Mouse (Mus musculus) thymus, adult 2 months (tissue): ENCODE data around the gene Gm13083. TPM values are rescaled to one million over a fixed set of nuclear protein-coding genes. Genes with fewer than 3 reads are reported as not detected.
"Not testable (repeated sequence)": the region's sequence is repeated elsewhere in the genome, so short reads cannot be mapped to it uniquely, and the experiment has no call there.

Experiments used
- DNase-seq: peaks from one replicate; pipeline ENCODE4 v3.0.0; 2021
- H3K27ac ChIP-seq: fragments of 200-500 bp; 2 replicates; pipeline ENCODE4 v1.5.1; 2012; ENCODE audit warnings: low read length, control low read depth; ENCODE audit not compliant: control insufficient read depth, insufficient read depth
- H3K27me3 ChIP-seq: fragments of 200-500 bp; 2 replicates; pipeline ENCODE4 v1.6.1; 2012; ENCODE audit warnings: mild to moderate bottlenecking, low read length, moderate library complexity, mixed read lengths; ENCODE audit not compliant: control insufficient read depth, insufficient read depth
- H3K36me3 ChIP-seq: fragments of 200-500 bp; 2 replicates; pipeline ENCODE4 v1.6.1; 2012; ENCODE audit warnings: mild to moderate bottlenecking, low read length, moderate library complexity; ENCODE audit not compliant: control insufficient read depth, insufficient read depth
- H3K4me1 ChIP-seq: fragments of 200-500 bp; replicated peaks from 2 replicates; pipeline ENCODE4 v1.6.1; 2012; ENCODE audit warnings: low read length; ENCODE audit not compliant: control insufficient read depth, insufficient read depth
- H3K4me3 ChIP-seq: fragments of 200-500 bp; 2 replicates; pipeline ENCODE4 v1.5.1; 2012; ENCODE audit warnings: mild to moderate bottlenecking, low read length, control low read depth, moderate library complexity; ENCODE audit not compliant: control insufficient read depth, insufficient read depth
- whole genome bisulfite sequencing: fragments of 180-500 bp; shearing (Covaris S2); methylation state at CpG from one replicate; pipeline ENCODE4 v1.1.7; 2018; 5-methylcytosine and 5-hydroxymethylcytosine counted together
- polyA plus RNA-seq: library from polyadenylated mRNA; depleted of rRNA; stranded (reverse); fragments of >200 nt; gene quantifications from 2 replicates; pipeline ENCODE4 v1.2.3, GENCODE M21; 2012; rRNA removed

Gene Gm13083
- polyA plus RNA-seq: not detected in 2 replicates

DNA sequence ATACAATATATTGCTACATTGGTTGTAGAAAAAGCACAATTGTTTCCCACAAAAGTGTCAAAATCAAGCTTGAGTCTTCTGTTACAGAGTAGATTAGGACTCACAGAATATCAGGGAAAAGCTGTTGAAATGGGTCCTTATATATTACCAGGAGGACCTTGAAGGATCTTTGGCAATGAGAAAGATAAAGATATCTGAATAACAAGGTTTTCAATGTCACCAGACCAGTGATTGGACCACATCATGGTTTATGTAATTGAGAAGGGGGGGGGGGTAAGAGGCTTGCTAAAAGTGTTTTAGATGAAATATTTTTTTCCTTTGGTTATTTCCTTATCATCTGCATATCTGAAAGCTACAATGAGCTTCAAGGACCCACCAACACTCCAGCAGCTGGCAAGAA is at the start of gene Gm13083:
Gm13083 (plus strand) TSS at position 301 of the 400 bp plus-strand sequence.
- H3K27me3 ChIP-seq, H3K4me1 ChIP-seq, DNase-seq, H3K27ac ChIP-seq, H3K4me3 ChIP-seq, H3K36me3 ChIP-seq: not testable (repeated sequence)

DNA sequence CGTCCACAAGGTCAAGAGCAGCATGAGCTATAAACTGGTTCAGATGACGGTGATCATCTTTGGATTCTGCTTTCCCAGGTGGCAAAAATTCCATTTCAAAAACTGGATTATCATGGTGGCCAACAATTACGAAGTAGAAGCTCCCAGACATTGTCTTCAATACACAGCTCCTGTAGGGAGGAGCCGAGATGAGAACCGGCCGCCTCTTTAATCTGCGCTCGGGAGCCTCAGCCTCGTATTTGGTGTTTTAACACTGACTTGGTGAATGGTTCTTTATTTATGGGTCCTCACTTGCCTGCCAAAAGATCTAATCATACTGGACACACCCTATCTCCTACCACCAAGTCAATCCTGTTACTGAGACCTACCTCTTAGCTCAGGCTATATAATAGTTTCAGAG is 2.9 kb upstream of the Gm13083 start:
- 85% methylated on average over 9 of the region's 9 CpGs for WGBS
- H3K4me3 ChIP-seq, H3K27ac ChIP-seq, H3K4me1 ChIP-seq, H3K36me3 ChIP-seq, H3K27me3 ChIP-seq, DNase-seq: not testable (repeated sequence)

- H3K4me3 ChIP-seq, H3K27ac ChIP-seq, H3K27me3 ChIP-seq, H3K36me3 ChIP-seq, DNase-seq, H3K4me1 ChIP-seq: not testable (repeated sequence)
- 85% methylated on average over 4 of the region's 4 CpGs for WGBS
Measured at GRCm38 (mm10) chr4:143618101-143618500, 3.3 kb downstream of the Gm13083 start.

GRCm38 (mm10) chr4:143657146-143657545 is 42.3 kb downstream of the Gm13083 start, which contains the start of gene Gm13088:
TSS of gene Gm13088 (minus strand) at chr4:143657246.
- not testable (repeated sequence) for DNase-seq, H3K27ac ChIP-seq, H3K27me3 ChIP-seq, H3K4me3 ChIP-seq, H3K36me3 ChIP-seq, H3K4me1 ChIP-seq

Other genes starting within 250 kb of the Gm13083 start
- gene Pramel1, start 220.6 kb upstream of the Gm13083 start, polyA plus RNA-seq: not detected in 2 replicates
- gene Pramef8, start 202.6 kb upstream of the Gm13083 start, polyA plus RNA-seq: 13.6 and 14.2 TPM in 2 replicates
- not detected in 2 replicates for gene Oog4, start 164.7 kb upstream of the Gm13083 start, polyA plus RNA-seq
- gene Gm13043, start 103.7 kb upstream of the Gm13083 start, polyA plus RNA-seq: 0.05 and 0.08 TPM in 2 replicates
- not detected in 2 replicates for gene Gm13040, start 79.0 kb upstream of the Gm13083 start, polyA plus RNA-seq
- not detected in 2 replicates for gene BC080695, start 63.3 kb upstream of the Gm13083 start, polyA plus RNA-seq
- not detected in 2 replicates for gene Gm13057, start 63.3 kb upstream of the Gm13083 start, polyA plus RNA-seq
- gene Gm13088, start 42.2 kb downstream of the Gm13083 start, polyA plus RNA-seq: not detected in 2 replicates
- gene Gm13089, start 87.7 kb downstream of the Gm13083 start, polyA plus RNA-seq: not detected in 2 replicates
- not detected in 2 replicates for gene Gm13078, start 104.5 kb downstream of the Gm13083 start, polyA plus RNA-seq
- not detected in 2 replicates for gene Gm13023, start 174.3 kb downstream of the Gm13083 start, polyA plus RNA-seq
- gene Gm13084, start 201.1 kb downstream of the Gm13083 start, polyA plus RNA-seq: not detected in 2 replicates
- not detected in 2 replicates for gene Gm13103, start 231.5 kb downstream of the Gm13083 start, polyA plus RNA-seq